Mouse (Mus musculus) frontal cortex, postnatal 14 days (tissue): ENCODE results near the gene Nrarp.

ENCODE experiments used
- DNase-seq, 2 experiments: peaks; one replicate each; pipeline ENCODE4 v3.0.0; 2022; ENCODE audit warnings: low spot score in 2 of 2

Nrarp gene

DNA sequence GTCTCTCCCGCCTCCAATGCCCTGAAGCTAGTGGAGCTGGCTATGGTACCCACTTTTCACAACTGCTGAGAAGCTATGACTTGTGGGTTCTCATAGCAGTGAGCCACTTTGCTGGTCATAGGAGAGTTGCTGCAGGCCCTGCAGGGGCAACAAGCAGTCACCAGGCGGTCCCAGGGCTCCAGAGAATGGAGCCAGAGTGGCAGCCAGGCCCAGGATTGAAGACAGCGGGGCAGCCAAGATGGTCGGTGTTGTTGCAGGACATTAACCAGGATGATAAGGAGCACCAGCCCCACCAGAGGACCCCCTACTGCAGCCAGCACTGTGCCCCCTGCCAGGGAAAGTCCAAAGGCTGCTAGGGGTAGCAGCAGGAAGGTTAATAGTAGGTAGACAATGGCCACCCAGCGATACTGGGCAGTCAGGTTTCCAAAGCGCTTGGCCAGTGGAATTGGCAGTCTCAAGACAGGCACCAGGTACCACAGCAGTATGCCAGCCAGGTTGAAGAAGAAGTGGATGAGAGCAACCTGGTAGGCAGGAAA, 48.5 kb downstream of the Nrarp start:
- no peak for DNase-seq

DNA sequence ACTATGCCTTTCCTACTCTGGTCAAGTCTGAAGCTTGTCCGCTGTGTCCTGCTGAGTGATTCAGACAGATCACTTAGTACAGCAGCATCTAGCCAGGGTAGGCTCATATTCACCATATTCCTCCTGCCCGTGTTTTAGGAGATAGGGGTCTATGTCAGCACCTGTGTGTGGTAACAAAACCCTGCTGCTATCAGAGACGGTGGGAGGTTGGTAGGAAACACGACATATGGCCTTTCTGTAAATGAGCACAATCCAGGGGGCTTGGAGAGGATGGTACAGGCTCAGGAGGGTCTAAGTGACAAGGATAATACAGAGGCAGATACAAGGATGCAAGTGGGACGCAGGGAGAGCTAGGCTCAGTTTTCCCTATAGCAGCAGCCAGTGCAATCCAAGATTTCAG, 49.0 kb downstream of the Nrarp start:
- no peak for DNase-seq

DNA sequence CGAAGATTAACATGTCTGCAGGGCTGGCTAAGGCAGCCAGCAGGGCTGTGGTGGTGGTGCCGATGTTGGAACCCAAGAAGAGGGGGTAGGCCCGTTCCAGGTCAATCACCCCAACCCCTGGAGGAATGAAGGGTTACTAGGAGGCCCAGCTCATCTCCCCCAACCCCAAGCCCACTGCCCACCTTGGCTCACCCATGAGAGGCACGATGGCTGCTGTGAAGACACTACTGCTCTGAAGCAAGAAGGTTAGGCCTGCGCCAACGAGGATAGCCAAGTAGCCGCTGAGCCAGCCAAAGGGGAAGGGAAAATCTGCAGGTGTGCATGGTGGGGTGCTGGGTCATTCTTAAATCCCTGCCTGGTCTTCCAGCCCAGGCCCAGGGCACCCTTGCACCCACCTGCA, 50.0 kb downstream of the Nrarp start:
- no peak for DNase-seq

DNA sequence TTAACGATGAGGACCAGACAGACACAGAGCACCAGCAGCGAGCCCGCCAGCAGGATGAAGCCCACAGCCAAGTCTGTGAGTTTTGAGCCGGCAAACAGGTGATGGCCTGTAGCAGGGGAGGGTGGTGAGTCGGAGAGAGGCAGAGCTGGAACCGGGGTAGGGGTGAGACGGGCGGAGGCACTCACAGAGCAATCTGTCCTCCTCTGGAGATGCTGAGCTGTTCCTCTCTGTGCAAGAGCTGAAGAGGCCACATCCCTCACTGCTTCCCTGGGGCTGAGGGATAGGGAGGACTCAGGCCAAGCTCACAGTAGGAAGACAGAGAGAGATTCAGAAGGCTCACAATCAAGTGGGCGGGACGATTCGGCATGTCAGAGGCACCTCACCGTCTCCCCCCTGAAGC, 50.5 kb downstream of the Nrarp start:
- DNase-seq, result no peak
